In the genomic region with DNA sequence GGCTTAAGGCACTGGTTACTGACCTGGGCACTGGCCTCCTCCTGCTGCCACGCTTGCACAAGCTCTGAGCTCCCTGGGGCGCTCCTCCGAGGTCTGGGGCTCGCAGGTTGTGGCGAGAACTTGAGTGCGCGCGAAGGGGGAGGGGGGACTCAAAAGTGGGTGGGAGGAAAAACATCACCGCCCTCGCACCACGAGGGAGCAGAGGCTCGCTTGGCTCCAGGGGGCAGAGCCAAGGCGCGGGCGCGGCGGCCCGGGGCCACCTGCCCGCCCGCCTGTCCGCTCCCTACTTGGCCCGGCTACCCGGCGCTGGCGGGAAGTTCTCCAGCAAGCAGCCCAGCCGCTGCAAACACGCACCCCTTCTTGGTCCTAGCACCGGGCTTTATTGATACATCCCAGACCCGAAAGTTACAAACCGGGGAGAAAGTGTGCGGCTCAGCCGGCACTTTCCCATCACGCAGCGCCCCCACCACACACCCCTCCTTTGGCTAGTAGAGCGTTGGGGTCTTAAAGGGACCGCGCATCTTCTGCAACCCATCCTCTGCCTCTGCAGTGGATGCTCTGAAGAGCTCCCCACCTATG, we compare ENCODE assay signal across 9 mouse cellular contexts. TPM values are rescaled to one million over a fixed set of nuclear protein-coding genes. Genes with fewer than 3 reads are reported as not detected.
A peak's percentile ranks its signal among the peaks of the same experiment; 100 is the strongest.
DNase-seq lines count a peak whose midpoint lies in the region; ATAC-seq and TF ChIP-seq lines count a peak whose summit lies in the region.
"Had no signal": no experiment of that assay in that cellular context is flagged by ENCODE, and none has a peak within 500 bp of the region (broad histone marks: within the 10 kb centered on the region; RNA-seq: fewer than 3 reads in every experiment).

A gene (minus strand): TSS at position 472 of the 579 bp plus-strand sequence.

- DNase-seq in heart, adult 9 months (ENCODE audit: low spot score in 2 of 2) = no peak
- DNase-seq in embryo, embryonic 10 days (ENCODE audit: low spot score) = peak; percentile 21
- DNase-seq in gonadal fat pad, adult 2 months (ENCODE audit: low read depth) = no peak
- peak; percentile 5 for DNase-seq in kidney, postnatal 0 days (ENCODE audit: low spot score)
- peak; percentile 27 for DNase-seq in lung, embryonic 14.5 days
- DNase-seq in right cerebral cortex, postnatal 4 days = peak; percentile 8
- DNase-seq in cerebellum, adult 9-11 months = no peak

- no peak for TF ChIP-seq CTCF in kidney, postnatal 0 days (IDR thresholded peaks at IDR 0.05; ENCODE audit: low read depth)
- TF ChIP-seq CTCF in lung, embryonic 14.5 days (IDR thresholded peaks at IDR 0.05; ENCODE audit: low read depth) = no peak

- ATAC-seq in heart, embryonic 11.5 days (replicated peaks; ENCODE audit: insufficient number of reproducible peaks, low FRiP score, low TSS enrichment) = no peak
- peak; percentile 71; the same call in 1 of the 2 replicates for ATAC-seq in kidney, postnatal 0 days (replicated peaks; ENCODE audit: low FRiP score, low read depth)
- ATAC-seq in lung, embryonic 14.5 days (ENCODE audit: insufficient read depth) = peak; percentile 80
- ATAC-seq: Patski had no signal

- peak within 1 kb of the TSS; percentile 35 for H3K4me3 ChIP-seq in heart, embryonic 11.5 days (ENCODE audit: low read depth, low read length)
- H3K4me3 ChIP-seq in kidney, postnatal 0 days (replicated peaks; ENCODE audit: low read depth, low read length) = peak within 1 kb of the TSS; percentile 25
- H3K4me3 ChIP-seq in lung, embryonic 14.5 days (ENCODE audit: low read depth, low read length) = peak within 1 kb of the TSS; percentile 37

- H3K9me3 ChIP-seq in heart, embryonic 11.5 days (replicated peaks; ENCODE audit: control insufficient read depth, low read length) = no peaks in the 10 kb centered on the region
- no peaks in the 10 kb centered on the region for H3K9me3 ChIP-seq in kidney, postnatal 0 days (replicated peaks; ENCODE audit: low read length)
- H3K9me3 ChIP-seq in lung, embryonic 14.5 days (ENCODE audit: low read depth, low read length) = no peaks in the 10 kb centered on the region

- WGBS in heart, embryonic 11.5 days (ENCODE audit: insufficient replicate concordance) = 12% methylated on average over 35 of the region's 37 CpGs
- 27% methylated on average over 30 of the region's 37 CpGs for WGBS in kidney, postnatal 0 days
- 13% methylated on average over 21 of the region's 37 CpGs for WGBS in lung, embryonic 14.5 days

- peaks cover 30% of the 10 kb centered on the region for H3K27me3 ChIP-seq in heart, embryonic 11.5 days (ENCODE audit: control insufficient read depth, insufficient read depth, low read length)
- H3K27me3 ChIP-seq in kidney, postnatal 0 days (ENCODE audit: insufficient read depth, low read length) = peaks cover 8% of the 10 kb centered on the region
- H3K27me3 ChIP-seq in lung, embryonic 14.5 days (ENCODE audit: insufficient read depth, low read length) = peaks cover 15% of the 10 kb centered on the region; the same call in 1 of the 2 replicates

- no peak within 1 kb of the TSS for H3K27ac ChIP-seq in heart, embryonic 11.5 days (ENCODE audit: low read depth, low read length)
- H3K27ac ChIP-seq in kidney, postnatal 0 days = no peak within 1 kb of the TSS
- H3K27ac ChIP-seq in lung, embryonic 14.5 days (ENCODE audit: low read depth) = no peak within 1 kb of the TSS

- 0 out of 2 replicates have a peak within 1 kb of the TSS, but pooled peaks have one; percentile 34 for H3K9ac ChIP-seq in heart, embryonic 11.5 days (ENCODE audit: low read depth, low read length)
- H3K9ac ChIP-seq in kidney, postnatal 0 days (ENCODE audit: low read depth, low read length) = no peak within 1 kb of the TSS
- peak within 1 kb of the TSS; percentile 9; the same call in 1 of the 2 replicates for H3K9ac ChIP-seq in lung, embryonic 14.5 days

- no peaks in the 10 kb centered on the region for H3K36me3 ChIP-seq in heart, embryonic 11.5 days (ENCODE audit: control insufficient read depth, insufficient read depth, low read length)
- H3K36me3 ChIP-seq in kidney, postnatal 0 days (ENCODE audit: insufficient read depth, low read length) = no peaks in the 10 kb centered on the region
- H3K36me3 ChIP-seq in lung, embryonic 14.5 days (ENCODE audit: insufficient read depth) = no peaks in the 10 kb centered on the region

- H3K4me1 ChIP-seq in heart, embryonic 11.5 days (ENCODE audit: control insufficient read depth, insufficient read depth, low read length) = no peaks in the 10 kb centered on the region
- H3K4me1 ChIP-seq in kidney, postnatal 0 days (replicated peaks; ENCODE audit: insufficient read depth, low read length) = no peaks in the 10 kb centered on the region
- H3K4me1 ChIP-seq in lung, embryonic 14.5 days (ENCODE audit: insufficient read depth) = no peaks in the 10 kb centered on the region

- H3K4me2 ChIP-seq in heart, embryonic 11.5 days = peak within 1 kb of the TSS; percentile 60
- H3K4me2 ChIP-seq in kidney, postnatal 0 days (ENCODE audit: low read length) = peak within 1 kb of the TSS; percentile 59
- peak within 1 kb of the TSS; percentile 61 for H3K4me2 ChIP-seq in lung, embryonic 14.5 days

RNA-seq across cellular contexts. Expression of the gene that starts here (rescaled TPM):
- polyA plus RNA-seq in heart, embryonic 11.5 days (2014; fragmentation: Nextera tagmentation; extraction: Ambion mirVana) = 1.4 and 2.3 TPM in 2 replicates
- 33.5 and 65.6 TPM in 2 replicates for polyA plus RNA-seq in gonadal fat pad, adult 2 months (2012; rRNA removed)
- 1.8 and 2.3 TPM in 2 replicates for polyA plus RNA-seq in kidney, postnatal 0 days (2015; fragmentation: Nextera tagmentation; extraction: Ambion mirVana)
- 2.2 and 3.4 TPM in 2 replicates for polyA plus RNA-seq in lung, embryonic 14.5 days (2014; fragmentation: Nextera tagmentation; extraction: Ambion mirVana)

Comparison
In these comparisons a context has a peak if more than half of its experiments do, and no peak if none do; other contexts are left out.
1. DNase-seq: peak in embryo, embryonic 10 days (single experiment), kidney, postnatal 0 days (single experiment), lung, embryonic 14.5 days (single experiment) and right cerebral cortex, postnatal 4 days (single experiment); none in heart, adult 9 months (0 of 2), gonadal fat pad, adult 2 months (single experiment) and cerebellum, adult 9-11 months (single experiment).
2. Peak in every context shown above with its lines, with median percentiles within 50 percentile points of each other: H3K4me2 ChIP-seq and H3K4me3 ChIP-seq.